Mouse (Mus musculus) CH12.LX (cell line): ENCODE measurements at regions not wholly inside any gene's neighbourhood (a gene's known extent, or its start where the extent isn't known, plus 50 kb on each side); places are given as distances from the start of the nearest gene placed in this dataset.

Experiments
- CHD2 ChIP-seq: IDR thresholded peaks from 2 replicates; pipeline ENCODE4 v1.6.1; 2011; ENCODE audit warnings: low read length, improper control_type of control experiment
- CTCF ChIP-seq, 2 experiments: IDR thresholded peaks in 1 of 2; conservative IDR thresholded peaks in 1 of 2; 2 replicates each; pipeline ENCODE4 v1.5.1; 2011 to 2012; ENCODE audit warnings: low read depth in 2 of 2, low read length in 2 of 2, improper control_type of control experiment in 1 of 2, inconsistent platforms in 1 of 2, mild to moderate bottlenecking in 1 of 2, moderate library complexity in 1 of 2
- ETS1 ChIP-seq: conservative IDR thresholded peaks from 2 replicates; pipeline ENCODE4 v1.6.1; 2012; ENCODE audit warnings: low read depth, mild to moderate bottlenecking, inconsistent platforms, low read length, improper control_type of control experiment, moderate library complexity
- GABPA ChIP-seq: IDR thresholded peaks from 2 replicates; pipeline ENCODE4 v1.6.1; 2012; ENCODE audit warnings: low read depth, low read length, improper control_type of control experiment, inconsistent platforms; ENCODE audit not compliant: insufficient replicate concordance
- HCFC1 ChIP-seq: IDR thresholded peaks from 2 replicates; pipeline ENCODE4 v1.6.1; 2012; ENCODE audit warnings: low read depth, mild to moderate bottlenecking, inconsistent platforms, low read length, improper control_type of control experiment
- KAT2A ChIP-seq: IDR thresholded peaks from 2 replicates; pipeline ENCODE4 v1.6.1; 2012; ENCODE audit warnings: low read length, improper control_type of control experiment, inconsistent platforms; ENCODE audit not compliant: insufficient replicate concordance
- MAX ChIP-seq: IDR thresholded peaks from 2 replicates; pipeline ENCODE4 v1.6.1; 2011; ENCODE audit warnings: low read length, improper control_type of control experiment
- MEF2A ChIP-seq: IDR thresholded peaks from 2 replicates; pipeline ENCODE4 v1.6.1; 2014; ENCODE audit warnings: low read depth, mild to moderate bottlenecking, inconsistent platforms, low read length, improper control_type of control experiment, borderline replicate concordance
- MYC ChIP-seq: IDR thresholded peaks from 2 replicates; pipeline ENCODE4 v1.6.1; 2011; ENCODE audit warnings: low read depth, mild to moderate bottlenecking, improper control_type of control experiment, low read length
- RAD21 ChIP-seq: IDR thresholded peaks from 2 replicates; pipeline ENCODE4 v1.6.1; 2011; ENCODE audit warnings: low read depth, mild to moderate bottlenecking, low read length, improper control_type of control experiment, moderate library complexity
- RCOR1 ChIP-seq: conservative IDR thresholded peaks from 2 replicates; pipeline ENCODE4 v1.6.1; 2012; ENCODE audit warnings: low read depth, mild to moderate bottlenecking, inconsistent platforms, low read length, improper control_type of control experiment
- ZNF384 ChIP-seq: IDR thresholded peaks from 2 replicates; pipeline ENCODE4 v1.6.1; 2012; ENCODE audit warnings: low read depth, low read length, improper control_type of control experiment, inconsistent platforms

DNA sequence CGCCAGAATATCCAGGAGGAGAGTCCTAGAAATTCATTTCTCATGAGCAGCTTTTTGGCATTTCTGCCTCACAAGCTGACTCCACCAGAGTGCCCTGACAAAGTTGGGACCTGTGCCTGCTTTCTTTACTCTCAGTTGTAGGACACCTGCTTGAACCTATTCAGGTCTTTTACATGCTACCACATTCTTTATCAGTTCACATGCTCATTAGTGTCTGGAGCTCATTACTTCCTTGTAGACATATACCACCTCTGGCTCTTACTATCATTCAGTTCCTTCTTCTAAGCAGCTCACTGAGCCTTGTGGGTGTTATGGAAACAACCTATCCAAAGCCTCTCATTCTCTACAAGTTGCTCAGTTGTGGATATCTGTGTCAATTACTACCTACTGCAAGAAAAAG, 363.4 kb upstream of the Gm5150 start:
- no peak for TF ChIP-seq MYC
- no peak for TF ChIP-seq CTCF (conservative IDR thresholded peaks at IDR 0.05 in 1 of 2, IDR thresholded peaks at IDR 0.05 in 1 of 2; ENCODE audit: low read depth in 2 of 2, low read length in 2 of 2)
- no peak for TF ChIP-seq CHD2
- TF ChIP-seq MAX: no peak
- no peak for TF ChIP-seq ETS1
- TF ChIP-seq RCOR1: no peak
- no peak for TF ChIP-seq KAT2A
- no peak for TF ChIP-seq GABPA
- no peak for TF ChIP-seq HCFC1
- TF ChIP-seq MEF2A: no peak
- TF ChIP-seq ZNF384: no peak
- TF ChIP-seq RAD21: no peak
